11 mouse cellular contexts compared by ENCODE assay signal in genomic region chr9:43761181-43761820, GRCm38 (mm10). TPM values are rescaled to one million over a fixed set of nuclear protein-coding genes. Genes with fewer than 3 reads are reported as not detected.
DNase-seq lines count a peak whose midpoint lies in the region; ATAC-seq and TF ChIP-seq lines count a peak whose summit lies in the region.
"Had no signal": no experiment of that assay in that cellular context is flagged by ENCODE, and none has a peak within 500 bp of the region (broad histone marks: within the 10 kb centered on the region; RNA-seq: fewer than 3 reads in every experiment).

No protein-coding gene starts in this region.

- no peaks in the 10 kb centered on the region for H3K27me3 ChIP-seq in forebrain, embryonic 14.5 days (replicated peaks; ENCODE audit: control insufficient read depth, insufficient read depth, low read length)
- no peaks in the 10 kb centered on the region for H3K27me3 ChIP-seq in midbrain, embryonic 12.5 days
- H3K27me3 ChIP-seq in heart, adult 2 months (ENCODE audit: control insufficient read depth, insufficient read depth, low read length) = no peaks in the 10 kb centered on the region
- H3K27me3 ChIP-seq: embryonic facial prominence, embryonic 13.5 days; heart, embryonic 15.5 days had no signal

- peak; percentile 51 for DNase-seq in cerebellum, adult 9-11 months
- no peak for DNase-seq in cerebellum, postnatal 36 days
- peak; percentile 46 for DNase-seq in Muller cell, postnatal 12 days (ENCODE audit: inconsistent ontology term)
- DNase-seq in forebrain, embryonic 14.5 days (ENCODE audit: low spot score) = peak; percentile 95
- DNase-seq in adrenal gland, postnatal 10 days = no peak
- DNase-seq in heart, adult 2 months = no peak
- DNase-seq in adrenal gland, adult 2 months = no peak

- peak overlapping the region; percentile 21 for H3K4me2 ChIP-seq in forebrain, embryonic 14.5 days (ENCODE audit: low read length)
- peak overlapping the region; percentile 31 for H3K4me2 ChIP-seq in midbrain, embryonic 12.5 days (replicated peaks)
- H3K4me2 ChIP-seq: embryonic facial prominence, embryonic 13.5 days; heart, embryonic 15.5 days had no signal

- 27% methylated on average over 5 of the region's 5 CpGs for WGBS in forebrain, embryonic 14.5 days
- WGBS in midbrain, embryonic 12.5 days = 45% methylated on average over 5 of the region's 5 CpGs
- 68% methylated on average over 5 of the region's 5 CpGs for WGBS in heart, adult 2 months

- H3K4me1 ChIP-seq in forebrain, embryonic 14.5 days (ENCODE audit: control insufficient read depth, insufficient read depth, low read length) = peaks cover 36% of the 10 kb centered on the region
- peaks cover 72% of the 10 kb centered on the region for H3K4me1 ChIP-seq in midbrain, embryonic 12.5 days
- no peaks in the 10 kb centered on the region for H3K4me1 ChIP-seq in heart, adult 2 months (ENCODE audit: control insufficient read depth, insufficient read depth, low read length)

- no peaks in the 10 kb centered on the region for H3K36me3 ChIP-seq in forebrain, embryonic 14.5 days (ENCODE audit: control insufficient read depth, insufficient read depth, low read length)
- no peaks in the 10 kb centered on the region for H3K36me3 ChIP-seq in midbrain, embryonic 12.5 days
- no peaks in the 10 kb centered on the region for H3K36me3 ChIP-seq in heart, adult 2 months (ENCODE audit: control insufficient read depth, insufficient read depth, low read length)
- H3K36me3 ChIP-seq: heart, embryonic 15.5 days had no signal

- no peak for TF ChIP-seq POLR2A in heart, adult 2 months (IDR thresholded peaks at IDR 0.05; ENCODE audit: insufficient read depth, low read depth, low read length)

- TF ChIP-seq EP300 in heart, adult 2 months (IDR thresholded peaks at IDR 0.05; ENCODE audit: insufficient read depth, low read depth, low read length) = no peak

- no peaks in the 10 kb centered on the region; the same call in 1 of the 2 replicates for H3K9me3 ChIP-seq in forebrain, embryonic 14.5 days (replicated peaks; ENCODE audit: control insufficient read depth, low read length)
- no peaks in the 10 kb centered on the region; the same call in 1 of the 2 replicates for H3K9me3 ChIP-seq in midbrain, embryonic 12.5 days
- H3K9me3 ChIP-seq: embryonic facial prominence, embryonic 13.5 days; heart, embryonic 15.5 days had no signal

- no peak for TF ChIP-seq CTCF in heart, adult 2 months (IDR thresholded peaks at IDR 0.05)

- no peak overlapping the region for H3K9ac ChIP-seq in forebrain, embryonic 14.5 days (ENCODE audit: low read length)
- H3K9ac ChIP-seq in midbrain, embryonic 12.5 days (replicated peaks) = 0 out of 2 replicates have a peak overlapping the region, but pooled peaks have one; percentile 11
- H3K9ac ChIP-seq in heart, adult 2 months (ENCODE audit: low read depth, low read length) = no peak overlapping the region
- H3K9ac ChIP-seq: embryonic facial prominence, embryonic 13.5 days; heart, embryonic 15.5 days had no signal

- peak; percentile 83 for ATAC-seq in forebrain, embryonic 14.5 days
- peak; percentile 84 for ATAC-seq in midbrain, embryonic 12.5 days (ENCODE audit: low FRiP score, low read depth)
- ATAC-seq: lung, postnatal 0 days had no signal

- H3K4me3 ChIP-seq in forebrain, embryonic 14.5 days (ENCODE audit: low read depth, low read length) = no peak overlapping the region
- no peak overlapping the region for H3K4me3 ChIP-seq in midbrain, embryonic 12.5 days
- no peak overlapping the region for H3K4me3 ChIP-seq in heart, adult 2 months
- H3K4me3 ChIP-seq: embryonic facial prominence, embryonic 13.5 days; heart, embryonic 15.5 days had no signal

- intact Hi-C loops in heart, adult 2 months (cut with DNase I) = no loop called here

- peak overlapping the region; percentile 79 for H3K27ac ChIP-seq in forebrain, embryonic 14.5 days (ENCODE audit: low read depth, low read length)
- H3K27ac ChIP-seq in midbrain, embryonic 12.5 days (replicated peaks) = peak overlapping the region; percentile 90
- no peak overlapping the region for H3K27ac ChIP-seq in heart, adult 2 months
- H3K27ac ChIP-seq: embryonic facial prominence, embryonic 13.5 days; heart, embryonic 15.5 days had no signal

- no peaks in the 10 kb centered on the region for H3K79me2 ChIP-seq in heart, adult 2 months (replicated peaks; ENCODE audit: control insufficient read depth, insufficient read depth, low read length)

RNA-seq across cellular contexts. Expression of gene Nectin1, which starts 17.5 kb away (rescaled TPM):
- polyA plus RNA-seq in forebrain, embryonic 14.5 days (2014; fragmentation: Nextera tagmentation; extraction: Ambion mirVana) = 8.5 and 10.8 TPM in 2 replicates
- 9.7 and 12.5 TPM in 2 replicates for polyA plus RNA-seq in midbrain, embryonic 12.5 days (2016; fragmentation: Nextera tagmentation; extraction: Ambion mirVana)
- total RNA-seq in adrenal gland, postnatal 10 days (2021) = 10 to 100 TPM; 18.2 to 21.7 TPM
- total RNA-seq in heart, adult 2 months (2021) = 1 to 10 TPM; 2.0 to 4.6 TPM
- 2.4 and 2.9 TPM in 2 replicates for polyA plus RNA-seq in heart, adult 2 months (2012; rRNA removed)
- total RNA-seq in adrenal gland, adult 2 months (2021) = 10 to 100 TPM; 24.4 to 50.2 TPM
- 27.7 and 29.3 TPM in 2 replicates for polyA plus RNA-seq in adrenal gland, adult 2 months (2012; rRNA removed)

Comparison
In these comparisons a context has a peak if more than half of its experiments do, and no peak if none do; other contexts are left out.
1. DNase-seq: peak in cerebellum, adult 9-11 months (single experiment), Muller cell, postnatal 12 days (single experiment) and forebrain, embryonic 14.5 days (single experiment); none in cerebellum, postnatal 36 days (0 of 2), adrenal gland, postnatal 10 days (single experiment), heart, adult 2 months (0 of 2) and adrenal gland, adult 2 months (single experiment).